Mouse (Mus musculus) lung, postnatal 10 days (tissue): Measurements from ENCODE around the gene Usp50.
A peak's percentile ranks its signal among the peaks of the same experiment; 100 is the strongest.

ENCODE experiments used
- DNase-seq: peaks from one replicate; pipeline ENCODE4 v3.0.0; 2021

Gene Usp50

GRCm38 (mm10) chr2:126740314-126740713, 43.0 kb downstream of the Usp50 start:
- DNase-seq: peak; percentile 69

GRCm38 (mm10) chr2:126735339-126736073, 47.8 kb downstream of the Usp50 start:
- DNase-seq: no peak

- DNase-seq: no peak
Observed at GRCm38 (mm10) chr2:126730502-126730901, 52.8 kb downstream of the Usp50 start.

GRCm38 (mm10) chr2:126729207-126729606, 54.1 kb downstream of the Usp50 start:
- DNase-seq: no peak

GRCm38 (mm10) chr2:126712950-126713349, 70.3 kb downstream of the Usp50 start:
- DNase-seq: no peak

- no peak for DNase-seq
Observed at GRCm38 (mm10) chr2:126712526-126712925, 70.7 kb downstream of the Usp50 start.

GRCm38 (mm10) chr2:126708361-126708760, 74.9 kb downstream of the Usp50 start:
- no peak for DNase-seq

GRCm38 (mm10) chr2:126707438-126707779, 75.9 kb downstream of the Usp50 start:
- DNase-seq: no peak

- peak; percentile 99 for DNase-seq
Observed at GRCm38 (mm10) chr2:126706759-126707437, 76.4 kb downstream of the Usp50 start, which contains the start of gene Usp8. Usp8 (plus strand) TSS chr2:126707328.

GRCm38 (mm10) chr2:126695285-126695684, 88.0 kb downstream of the Usp50 start:
- peak; percentile 48 for DNase-seq

GRCm38 (mm10) chr2:126691290-126691689, 92.0 kb downstream of the Usp50 start:
- no peak for DNase-seq

- no peak for DNase-seq
Observed at GRCm38 (mm10) chr2:126682937-126683336, 100.3 kb downstream of the Usp50 start.

- DNase-seq: peak; percentile 21
Observed at GRCm38 (mm10) chr2:126682333-126682732, 100.9 kb downstream of the Usp50 start.

- DNase-seq: peak; percentile 18
Observed at GRCm38 (mm10) chr2:126677366-126677765, 105.9 kb downstream of the Usp50 start.

- no peak for DNase-seq
Observed at GRCm38 (mm10) chr2:126676122-126676515, 107.2 kb downstream of the Usp50 start, which contains the start of gene Gabpb1. Gabpb1 (minus strand) TSS chr2:126676337.

- DNase-seq: peak; percentile 89
Observed at GRCm38 (mm10) chr2:126675169-126676121, 107.8 kb downstream of the Usp50 start.

GRCm38 (mm10) chr2:126674441-126675168, 108.7 kb downstream of the Usp50 start:
- peak; percentile 56 for DNase-seq

GRCm38 (mm10) chr2:126673317-126674242, 109.7 kb downstream of the Usp50 start:
- no peak for DNase-seq

- no peak for DNase-seq
Observed at GRCm38 (mm10) chr2:126668621-126669252, 114.5 kb downstream of the Usp50 start.

- DNase-seq: no peak
Observed at GRCm38 (mm10) chr2:126665984-126666383, 117.3 kb downstream of the Usp50 start.

- DNase-seq: peak; percentile 49
Observed at GRCm38 (mm10) chr2:126663481-126663880, 119.8 kb downstream of the Usp50 start.
